Mouse (Mus musculus): Measurements from ENCODE around the gene Gm8922. TPM values are rescaled to one million over a fixed set of nuclear protein-coding genes. Genes with fewer than 3 reads are reported as not detected.
"Not testable (repeated sequence)": the region's sequence is repeated elsewhere in the genome, so short reads cannot be mapped to it uniquely, and the experiment has no call there.

Gene Gm8922
- polyA plus RNA-seq (2015; fragmentation: Nextera tagmentation; extraction: Ambion mirVana) = not detected in 2 replicates

DNA sequence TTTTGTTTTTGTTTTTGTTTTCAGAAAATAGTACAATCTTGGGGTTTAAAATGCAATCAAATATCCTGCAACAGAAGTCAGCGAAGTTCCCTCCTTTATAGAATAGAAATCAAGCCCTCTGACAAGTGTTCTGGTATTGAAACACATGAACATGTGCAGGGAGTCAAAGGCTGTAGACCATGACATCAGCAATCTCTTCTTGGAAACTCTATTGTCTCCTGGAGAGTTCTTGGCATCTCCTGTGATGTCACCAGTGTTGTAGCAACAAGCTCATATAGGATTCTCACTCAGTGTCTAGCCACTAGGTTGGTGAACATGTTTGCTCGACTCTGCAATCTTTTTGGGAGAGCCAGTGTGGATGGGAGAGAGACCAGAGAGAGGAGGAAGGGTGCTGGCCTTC lies at the start of gene Gm8922:
Gene Gm8922, plus strand, starts transcription at position 301 of the 400 bp plus-strand sequence.
- no CpG with 5 or more reads among the region's 2 CpGs for WGBS
- not testable (repeated sequence) for H3K4me2 ChIP-seq (ENCODE audit: low read depth, low read length); H3K36me3 ChIP-seq (ENCODE audit: control insufficient read depth, insufficient read depth, low read length); H3K9me3 ChIP-seq (ENCODE audit: control insufficient read depth, low read length); H3K27me3 ChIP-seq (replicated peaks; ENCODE audit: control insufficient read depth, insufficient read depth, low read length); H3K9ac ChIP-seq (ENCODE audit: low read depth, low read length); H3K4me3 ChIP-seq (ENCODE audit: low read length); H3K4me1 ChIP-seq (ENCODE audit: control insufficient read depth, insufficient read depth, low read length); H3K27ac ChIP-seq (ENCODE audit: low read length); ATAC-seq

Other genes with a start within 250 kb of the Gm8922 start
- gene Gm8906, start 179.3 kb upstream of the Gm8922 start, polyA plus RNA-seq (2015; fragmentation: Nextera tagmentation; extraction: Ambion mirVana) = not detected in 2 replicates
- gene Gm6460, start 87.0 kb upstream of the Gm8922 start, polyA plus RNA-seq (2015; fragmentation: Nextera tagmentation; extraction: Ambion mirVana) = not detected in 2 replicates
- not detected in 2 replicates for gene Gm8926, start 88.6 kb downstream of the Gm8922 start, polyA plus RNA-seq (2015; fragmentation: Nextera tagmentation; extraction: Ambion mirVana)
- gene Gm6465, start 163.6 kb downstream of the Gm8922 start, polyA plus RNA-seq (2015; fragmentation: Nextera tagmentation; extraction: Ambion mirVana) = not detected in 2 replicates
- not detected in 2 replicates for gene 4933402N22Rik, start 236.1 kb downstream of the Gm8922 start, polyA plus RNA-seq (2015; fragmentation: Nextera tagmentation; extraction: Ambion mirVana)

Measured in intestine, embryonic 16.5 days (tissue).